Mouse (Mus musculus): ENCODE data around the gene Ninj1.

The Ninj1 gene

DNA sequence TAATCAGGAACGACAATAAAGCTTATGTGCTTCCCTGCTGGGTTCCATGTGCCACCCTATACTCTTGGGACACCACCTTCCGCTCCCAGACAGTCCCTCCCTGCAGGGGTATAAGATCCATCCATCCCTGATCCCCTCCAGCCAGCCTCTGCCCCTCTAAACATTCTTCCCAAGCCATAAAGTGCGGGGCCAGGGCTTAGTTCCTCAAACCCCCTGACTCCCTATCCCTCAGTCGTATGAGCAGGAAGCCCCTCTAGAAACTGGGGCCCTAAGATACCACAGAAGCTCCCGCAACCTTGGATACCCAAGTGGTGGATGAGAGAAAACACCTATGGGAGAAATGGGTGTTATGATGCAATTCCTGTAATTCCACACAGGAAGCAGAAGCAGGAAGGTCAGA is 8.9 kb downstream of the Ninj1 start:
- no peak for DNase-seq (ENCODE audit: low read depth, low spot score)

DNA sequence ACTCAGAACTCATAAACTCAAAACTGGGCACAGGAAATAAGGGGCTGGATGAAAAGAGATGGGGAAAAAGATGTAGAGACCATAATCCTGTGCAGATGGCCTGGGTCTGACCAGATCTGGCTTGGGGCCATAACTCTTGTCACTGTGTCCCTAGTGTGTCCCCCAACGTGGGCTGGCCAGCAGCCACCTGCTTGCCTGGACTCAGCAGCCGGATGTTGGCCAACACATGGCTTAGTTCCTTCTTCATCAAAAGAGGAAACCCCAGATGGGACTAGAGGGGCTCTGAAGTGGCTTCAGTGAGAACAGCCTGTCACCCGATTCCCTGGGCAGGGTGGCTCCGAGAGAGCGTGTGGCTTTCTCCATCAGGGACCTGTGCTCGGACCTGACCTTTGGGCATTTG is 9.5 kb downstream of the Ninj1 start:
- no peak for DNase-seq (ENCODE audit: low read depth, low spot score)

- no peak for DNase-seq (ENCODE audit: low read depth, low spot score)
Measured at GRCm38 (mm10) chr13:49198734-49199133, 11.4 kb downstream of the Ninj1 start.

GRCm38 (mm10) chr13:49199891-49200290 is 12.6 kb downstream of the Ninj1 start:
- no peak for DNase-seq (ENCODE audit: low read depth, low spot score)

GRCm38 (mm10) chr13:49200688-49201087 is 13.4 kb downstream of the Ninj1 start:
- DNase-seq (ENCODE audit: low read depth, low spot score) = no peak

DNA sequence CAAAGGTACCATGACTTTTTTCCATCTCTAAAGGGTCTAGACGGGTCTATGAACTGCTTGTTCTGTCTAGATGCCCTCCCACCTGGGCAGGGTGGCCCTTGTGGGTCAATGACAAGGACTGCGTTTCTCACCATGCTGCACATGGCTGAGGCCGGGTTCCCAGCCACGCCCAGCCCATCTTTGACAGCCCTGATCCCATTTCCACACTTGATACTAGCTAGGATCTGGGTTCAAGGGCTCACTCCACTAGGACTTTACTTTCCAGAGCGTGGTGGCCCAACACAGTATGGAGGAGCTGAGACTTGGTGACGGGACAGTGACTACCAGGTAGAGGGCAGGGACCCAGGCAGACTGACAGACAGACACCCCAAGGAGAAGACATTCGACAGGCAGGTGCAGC is 15.3 kb downstream of the Ninj1 start:
- no peak for DNase-seq (ENCODE audit: low read depth, low spot score)

DNA sequence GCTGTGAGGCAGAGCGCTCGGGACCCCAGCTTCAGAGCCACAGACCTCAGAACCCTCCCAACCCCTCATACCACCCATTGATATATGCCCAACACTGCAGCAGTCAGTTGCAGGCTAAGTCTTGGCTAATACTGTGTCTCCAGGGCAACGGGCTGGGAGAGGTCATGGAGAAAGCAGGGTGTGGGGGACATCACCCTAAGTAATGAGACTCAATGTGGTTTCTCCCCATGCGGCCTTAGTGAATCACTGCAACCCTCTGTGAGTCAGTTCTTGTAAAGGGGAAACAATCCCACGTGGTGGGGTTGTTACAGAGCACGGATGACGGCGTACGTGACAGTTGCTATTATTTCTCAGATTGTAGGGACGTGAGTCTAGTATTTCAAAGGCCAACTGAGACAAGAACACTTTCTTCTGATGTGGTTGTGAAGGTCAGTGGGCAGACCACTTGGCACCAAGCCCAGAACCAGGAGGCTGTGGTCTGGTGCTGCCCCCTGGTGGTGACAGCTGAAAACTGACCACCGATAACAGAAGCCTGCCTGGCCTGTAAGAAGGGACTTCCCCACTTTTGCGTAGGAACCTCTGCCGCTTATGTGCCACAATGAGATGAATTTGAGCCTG is 18.2 kb downstream of the Ninj1 start:
- DNase-seq (ENCODE audit: low read depth, low spot score) = peak; percentile 83

- DNase-seq (ENCODE audit: low read depth, low spot score) = no peak
Measured at GRCm38 (mm10) chr13:49206341-49206740, 19.1 kb downstream of the Ninj1 start.

GRCm38 (mm10) chr13:49209306-49209705 is 22.0 kb downstream of the Ninj1 start:
- no peak for DNase-seq (ENCODE audit: low read depth, low spot score)

GRCm38 (mm10) chr13:49212711-49213500 is 25.6 kb downstream of the Ninj1 start:
- no peak for DNase-seq (ENCODE audit: low read depth, low spot score)

- DNase-seq (ENCODE audit: low read depth, low spot score) = no peak
Measured at GRCm38 (mm10) chr13:49213531-49213932, 26.2 kb downstream of the Ninj1 start.

GRCm38 (mm10) chr13:49214454-49214853 is 27.2 kb downstream of the Ninj1 start:
- DNase-seq (ENCODE audit: low read depth, low spot score) = no peak

DNA sequence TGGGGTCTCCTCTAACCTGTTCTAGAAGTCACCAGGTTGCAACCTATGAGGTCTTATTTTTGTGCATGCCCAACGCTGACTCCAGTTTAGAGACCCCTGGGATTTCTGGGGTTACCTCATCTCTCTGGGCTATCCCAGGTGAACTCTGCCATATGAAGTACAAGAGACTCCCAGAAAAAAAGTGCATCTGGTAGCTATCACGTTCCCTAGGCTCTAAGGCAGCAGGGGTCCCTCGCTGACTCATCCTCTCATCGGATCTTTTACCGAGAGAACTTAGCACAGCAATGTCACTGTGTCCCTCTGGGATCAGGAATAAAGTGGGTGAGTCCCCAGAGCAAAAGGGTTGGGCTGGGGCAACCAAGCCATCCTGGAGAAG is 27.8 kb downstream of the Ninj1 start:
- no peak for DNase-seq (ENCODE audit: low read depth, low spot score)

DNA sequence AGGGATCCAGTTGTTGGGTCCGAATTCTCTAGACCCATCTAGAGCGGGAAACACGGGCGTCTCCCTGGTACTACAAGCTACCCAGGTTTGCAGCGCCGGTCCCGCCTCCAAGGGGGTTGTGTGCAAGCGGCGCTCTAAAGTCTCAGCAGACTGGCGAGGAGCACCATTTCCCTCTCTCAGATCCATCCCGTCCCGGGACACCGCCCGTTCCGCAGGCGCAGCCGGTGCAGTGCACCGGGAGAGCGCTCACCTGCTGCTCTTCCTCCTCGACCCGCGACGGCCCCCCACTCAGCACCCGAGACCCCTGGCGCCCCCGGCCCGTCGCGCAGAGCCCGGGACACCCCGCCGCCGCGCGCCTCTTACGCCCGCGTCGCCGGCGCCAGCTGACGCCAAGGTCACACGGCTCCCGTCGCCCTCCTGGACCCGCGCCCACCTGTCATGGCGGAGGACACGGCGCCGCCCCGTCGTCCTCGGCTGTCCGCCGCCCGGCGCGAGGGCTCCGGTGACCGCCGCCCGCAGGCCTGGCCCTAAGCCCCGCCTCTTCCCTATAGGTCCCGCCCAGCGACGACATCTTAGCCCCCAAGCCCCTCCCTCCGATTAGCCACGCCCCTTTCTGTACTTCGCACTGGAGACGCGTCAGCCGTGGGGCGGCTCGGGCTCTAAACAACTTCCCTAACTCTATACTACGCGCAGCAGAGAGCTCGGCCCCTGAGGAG is 28.4 kb downstream of the Ninj1 start, which contains the start of gene Card19:
Gene Card19, minus strand, starts transcription at position 534 of the 716 bp plus-strand sequence.
- peak; percentile 95 for DNase-seq (ENCODE audit: low read depth, low spot score)

DNA sequence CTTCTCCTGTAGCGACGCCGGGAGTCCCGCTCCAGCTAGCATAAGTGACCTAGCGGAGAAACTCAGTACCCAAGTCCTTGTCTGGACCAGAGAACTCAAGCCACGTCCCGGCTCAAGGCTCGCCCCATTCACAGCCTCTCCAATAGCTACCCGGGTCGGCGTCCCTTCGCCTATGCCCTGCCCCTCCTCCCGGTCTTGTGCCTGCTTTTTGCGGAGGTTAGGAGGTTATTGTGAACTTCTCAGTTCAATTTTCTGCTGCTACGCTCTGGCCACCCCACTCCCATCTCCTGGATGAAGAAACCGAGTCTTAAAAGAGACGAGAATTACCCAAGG is 28.9 kb downstream of the Ninj1 start:
- DNase-seq (ENCODE audit: low read depth, low spot score) = no peak

DNA sequence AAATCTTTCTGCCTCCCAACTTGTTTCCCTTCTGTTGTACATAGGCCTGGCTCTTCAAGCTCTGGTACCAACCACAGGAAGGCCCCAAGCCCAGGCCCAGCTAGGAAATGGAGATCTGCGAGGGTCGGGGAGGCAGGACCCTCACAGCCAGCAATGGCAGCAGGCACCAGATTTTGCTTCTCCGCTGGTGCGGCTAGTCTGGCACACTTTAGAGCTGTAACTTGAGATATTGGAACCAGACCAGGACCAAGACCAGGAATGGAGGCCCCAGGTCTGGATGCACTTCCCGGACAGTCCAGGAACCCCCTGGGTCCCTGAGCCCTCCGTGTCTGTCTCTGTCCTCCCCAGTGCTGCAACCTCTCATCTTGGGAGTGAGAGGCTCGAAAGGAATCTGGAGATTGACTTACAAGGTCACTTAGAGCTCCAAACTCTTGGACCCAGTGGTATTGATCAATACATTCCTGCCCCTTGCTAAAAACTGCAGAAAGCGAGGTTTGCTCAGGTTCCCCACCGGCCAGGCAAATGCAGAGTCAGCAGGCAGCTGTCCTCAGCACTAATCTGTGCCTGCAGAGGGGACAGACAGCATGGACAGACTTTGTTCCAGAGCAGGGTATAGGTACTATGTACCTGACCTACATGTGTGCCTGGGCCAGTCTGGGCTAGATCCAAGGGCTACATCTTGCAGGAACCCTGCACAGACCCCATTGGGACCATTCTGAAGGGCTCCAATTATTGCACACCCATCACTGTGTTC is 29.7 kb downstream of the Ninj1 start:
- no peak for DNase-seq (ENCODE audit: low read depth, low spot score)

DNA sequence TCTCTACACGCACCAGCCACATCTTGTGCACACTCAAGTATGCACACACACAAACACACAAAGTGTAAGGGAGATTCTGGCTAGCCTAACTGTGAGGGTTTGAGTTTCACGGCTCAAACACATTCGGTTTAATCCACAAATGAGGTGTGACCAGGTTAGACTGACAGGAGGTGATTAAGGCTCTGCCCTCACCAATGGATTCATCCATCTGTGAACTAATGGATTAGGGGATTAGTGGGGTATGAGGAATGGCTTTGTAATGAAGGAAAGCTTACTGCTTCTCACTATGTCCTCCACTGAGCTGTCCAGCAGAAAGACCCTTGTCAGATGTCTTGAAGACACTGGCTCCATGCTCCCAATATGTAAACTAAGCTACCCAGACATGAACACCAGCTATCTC is 31.4 kb downstream of the Ninj1 start:
- no peak for DNase-seq (ENCODE audit: low read depth, low spot score)

GRCm38 (mm10) chr13:49219367-49219766 is 32.1 kb downstream of the Ninj1 start:
- DNase-seq (ENCODE audit: low read depth, low spot score) = no peak

DNA sequence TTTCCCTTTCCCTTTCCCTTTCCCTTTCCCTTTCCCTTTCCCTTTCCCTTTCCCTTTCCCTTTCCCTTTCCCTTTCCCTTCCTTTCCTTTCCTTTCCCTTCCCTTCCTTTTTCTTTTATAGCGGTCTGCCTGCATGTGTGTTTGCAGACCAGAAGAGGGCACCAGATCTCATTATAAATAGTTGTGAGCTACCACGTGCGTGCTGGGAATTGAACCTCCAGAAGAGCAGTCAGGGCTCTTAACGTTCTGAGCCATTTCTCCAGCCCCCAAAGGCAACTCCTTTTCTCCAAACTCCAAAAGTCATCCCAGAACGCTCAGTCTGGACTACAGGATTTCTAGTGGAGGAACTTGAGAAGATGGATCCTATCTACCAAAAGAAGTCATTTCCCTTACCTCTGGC is 33.6 kb downstream of the Ninj1 start:
- peak; percentile 72 for DNase-seq (ENCODE audit: low read depth, low spot score)

DNA sequence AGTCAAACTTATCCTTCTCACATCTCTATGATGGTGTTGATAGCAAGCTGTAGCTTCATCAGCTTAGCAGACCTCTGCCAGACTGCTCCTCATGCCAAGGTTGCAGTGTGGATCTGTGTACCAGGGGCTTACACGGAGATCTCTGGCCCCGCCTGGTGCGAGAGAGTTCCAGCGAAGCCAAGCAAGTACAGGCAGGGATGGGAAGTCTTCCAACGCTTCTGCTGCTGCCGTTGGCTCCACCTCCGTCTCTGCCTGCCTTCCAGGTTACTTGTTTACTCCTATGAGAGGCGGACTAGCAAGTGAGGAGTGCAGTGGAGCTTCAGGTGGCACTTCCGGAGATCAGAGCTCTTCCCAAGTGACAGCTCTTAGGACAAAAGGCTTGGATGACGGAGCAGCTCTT is 37.0 kb downstream of the Ninj1 start:
- peak; percentile 40 for DNase-seq (ENCODE audit: low read depth, low spot score)

GRCm38 (mm10) chr13:49224729-49225128 is 37.4 kb downstream of the Ninj1 start:
- no peak for DNase-seq (ENCODE audit: low read depth, low spot score)

DNA sequence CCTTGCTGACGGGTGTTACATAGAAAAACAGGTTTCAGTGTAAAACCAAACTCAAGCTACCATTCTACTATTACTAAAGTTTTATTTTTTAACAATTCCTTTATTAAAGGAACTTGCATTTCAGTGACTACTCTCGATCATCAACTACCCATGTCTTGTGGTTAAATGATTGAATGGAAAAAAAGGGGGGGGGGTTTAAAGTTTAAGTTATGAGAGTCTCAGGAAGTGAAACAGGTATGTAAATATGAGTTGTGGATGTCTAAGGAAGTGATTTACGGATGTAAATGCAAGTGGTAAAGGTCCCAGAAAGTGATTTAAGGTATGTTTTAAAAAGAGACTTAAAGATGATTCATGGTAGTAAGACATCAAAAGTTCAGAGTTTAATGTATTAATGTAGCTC is 37.9 kb downstream of the Ninj1 start:
- DNase-seq (ENCODE audit: low read depth, low spot score) = no peak
